Mouse (Mus musculus) embryonic fibroblast, embryonic 13.5 days (primary cell): Measurements from ENCODE around the gene Dab2ip.

Experiments used
- CTCF ChIP-seq: IDR thresholded peaks from 2 replicates; pipeline ENCODE4 v1.5.1; 2011; ENCODE audit warnings: mild to moderate bottlenecking, control low read depth, low read length, moderate library complexity, borderline replicate concordance; ENCODE audit not compliant: insufficient read depth
- POLR2A ChIP-seq: IDR thresholded peaks from 2 replicates; pipeline ENCODE4 v1.6.1; 2011; ENCODE audit warnings: low read depth, mild to moderate bottlenecking, control low read depth, low read length, moderate library complexity

DNA sequence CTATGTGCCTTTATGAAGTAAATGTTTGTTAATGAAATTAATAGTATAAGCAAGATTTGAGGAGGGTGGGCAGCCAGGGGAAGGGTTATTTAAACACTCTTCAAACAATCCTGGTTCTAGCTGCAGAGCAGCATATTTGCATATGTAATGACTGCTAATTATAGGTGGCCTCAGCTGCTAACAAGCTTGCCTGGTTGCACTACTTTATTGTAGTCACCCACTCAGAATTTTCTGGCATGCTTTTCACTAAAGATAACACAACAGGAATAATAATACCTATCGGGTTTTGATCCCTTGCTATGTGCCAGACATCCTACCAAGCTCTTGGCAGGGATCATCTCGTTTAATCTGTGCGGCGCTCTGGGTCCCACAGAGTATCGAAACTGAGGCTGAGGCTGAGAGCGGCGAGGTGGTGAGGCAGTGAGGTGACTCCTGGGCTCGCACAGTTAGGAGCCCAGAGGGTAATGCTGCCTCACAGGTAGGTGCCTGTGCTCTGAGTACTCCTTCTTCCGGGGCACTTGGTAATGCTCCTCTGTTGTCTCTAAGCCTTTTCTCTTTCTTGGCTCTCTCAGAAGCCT, 126.8 kb downstream of the Dab2ip start:
- no peak for TF ChIP-seq POLR2A
- no peak for TF ChIP-seq CTCF
